Mouse (Mus musculus): ENCODE data around the gene Pigc.

GRCm38 (mm10) chr1:161983451-161983850, 14.5 kb downstream of the Pigc start:
- TF ChIP-seq CTCF (IDR thresholded peaks at IDR 0.05; ENCODE audit: low read depth): no peak
- no peak for TF ChIP-seq EP300 (IDR thresholded peaks at IDR 0.05; ENCODE audit: low read depth)
